In the genomic region with DNA sequence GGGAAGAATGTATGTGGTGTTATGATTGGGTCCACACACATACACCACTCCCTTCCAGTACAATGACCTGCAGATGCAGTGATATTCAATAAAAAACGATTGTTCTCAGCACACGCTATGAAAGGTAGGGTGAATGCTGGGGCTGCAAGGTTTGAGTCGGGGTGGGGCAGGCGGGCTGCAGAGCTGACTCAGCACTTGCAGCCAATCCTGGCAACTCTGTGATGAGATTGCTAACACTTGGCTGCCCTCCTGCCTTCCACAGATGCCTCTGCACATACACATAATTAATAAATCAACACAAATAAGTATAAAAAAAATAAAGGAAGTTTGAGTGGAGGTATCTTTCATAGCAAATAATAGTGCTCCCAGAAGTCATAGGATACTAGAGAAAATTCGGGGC, we compare ENCODE assay signal across 28 mouse cellular contexts.
"Had no signal": no experiment of that assay in that cellular context is flagged by ENCODE, and none has a peak within 500 bp of the region (broad histone marks: within the 10 kb centered on the region; RNA-seq: fewer than 3 reads in every experiment).

No protein-coding gene starts in this region.

- H3K9me3 ChIP-seq: heart, embryonic 13.5 days; heart, embryonic 15.5 days; hindbrain, embryonic 13.5 days; hindbrain, embryonic 15.5 days; kidney, embryonic 15.5 days; limb, embryonic 10.5 days; limb, embryonic 12.5 days; liver, embryonic 13.5 days; liver, embryonic 15.5 days had no signal

- ATAC-seq: hindbrain, postnatal 0 days; intestine, embryonic 16.5 days had no signal

- H3K4me1 ChIP-seq: hindbrain, embryonic 13.5 days; hindbrain, embryonic 15.5 days; kidney, embryonic 15.5 days; liver, embryonic 13.5 days; liver, embryonic 15.5 days had no signal

- H3K4me2 ChIP-seq: heart, embryonic 11.5 days; heart, embryonic 13.5 days; heart, embryonic 15.5 days; hindbrain, embryonic 13.5 days; hindbrain, embryonic 15.5 days; kidney, embryonic 15.5 days; limb, embryonic 12.5 days; liver, embryonic 11.5 days; liver, embryonic 13.5 days; liver, embryonic 15.5 days had no signal

- DNase-seq: gastrocnemius, postnatal 14 days; gastrocnemius, postnatal 36 days; heart, adult 11 months; heart, adult 2 months; heart, postnatal 14 days; heart, postnatal 36 days; kidney, adult 11 months; kidney, adult 2 months; kidney, adult 9 months; kidney, postnatal 14 days; kidney, postnatal 36 days; layer of hippocampus, adult 9-11 months; layer of hippocampus, postnatal 36 days; liver; liver, embryonic 13.5 days had no signal

- H3K4me3 ChIP-seq: heart, adult 2 months; heart, embryonic 13.5 days; heart, embryonic 15.5 days; hindbrain, embryonic 13.5 days; hindbrain, embryonic 15.5 days; kidney, embryonic 15.5 days; limb, embryonic 10.5 days; limb, embryonic 12.5 days; liver, embryonic 13.5 days; liver, embryonic 15.5 days had no signal

- H3K9ac ChIP-seq: heart, embryonic 13.5 days; heart, embryonic 15.5 days; hindbrain, embryonic 13.5 days; hindbrain, embryonic 15.5 days; kidney, embryonic 15.5 days; limb, embryonic 12.5 days; liver, embryonic 13.5 days; liver, embryonic 15.5 days had no signal

- H3K36me3 ChIP-seq: heart, embryonic 13.5 days; heart, embryonic 15.5 days; hindbrain, embryonic 13.5 days; hindbrain, embryonic 15.5 days; kidney, embryonic 15.5 days; limb, embryonic 10.5 days; limb, embryonic 12.5 days; liver, embryonic 13.5 days; liver, embryonic 15.5 days had no signal

- H3K27ac ChIP-seq: heart, adult 2 months; heart, embryonic 13.5 days; heart, embryonic 15.5 days; hindbrain, embryonic 13.5 days; hindbrain, embryonic 15.5 days; hindbrain, postnatal 0 days; kidney, embryonic 15.5 days; kidney, postnatal 0 days; limb, embryonic 10.5 days; limb, embryonic 12.5 days; liver, embryonic 13.5 days; liver, embryonic 15.5 days had no signal

- H3K27me3 ChIP-seq: heart, embryonic 15.5 days; hindbrain, embryonic 15.5 days; limb, embryonic 12.5 days; liver, embryonic 13.5 days; liver, embryonic 15.5 days had no signal
